Mouse (Mus musculus) T-helper 2 cell (primary cell): Measurements from ENCODE around the gene Fgfbp3.

ENCODE experiments used
- in situ Hi-C: fragments of 300-600 bp; cut with MboI, MseI; formaldehyde crosslinking; loops from one replicate; pipeline ENCODE4 v1.15.1; 2025; ENCODE audit warnings: high pct_unique_total_duplicates

Fgfbp3 gene

DNA sequence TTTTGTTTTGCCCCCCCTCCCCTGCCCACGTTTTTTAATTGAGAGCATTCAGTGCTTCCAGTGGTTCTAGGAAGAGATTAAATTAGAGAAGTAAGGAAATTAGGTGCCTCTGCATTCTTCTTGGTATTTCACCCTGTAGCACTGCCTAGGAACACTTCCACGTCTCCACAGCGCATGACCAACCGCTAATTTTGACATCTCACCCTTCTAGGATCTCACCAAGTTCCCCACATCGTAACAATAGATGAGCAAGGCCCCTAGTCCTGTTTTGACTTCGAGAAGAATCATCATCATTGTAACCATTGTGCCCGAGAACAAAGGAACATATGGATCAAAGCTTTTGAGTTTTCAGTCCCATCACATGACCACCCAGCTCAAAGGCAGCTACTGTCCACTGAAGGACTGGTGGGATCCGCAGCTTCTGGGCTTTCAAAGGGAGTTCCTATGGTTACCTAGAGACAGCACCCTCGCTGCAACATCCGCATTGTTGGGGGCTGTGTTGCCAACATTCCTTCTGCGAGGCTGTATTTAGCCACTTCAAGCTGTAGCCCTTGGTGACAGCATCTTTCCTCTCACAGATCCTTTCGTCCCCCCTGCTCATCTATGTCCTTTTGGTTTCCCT, 8.9 kb downstream of the Fgfbp3 start:
- in situ Hi-C loops = no loop called here

DNA sequence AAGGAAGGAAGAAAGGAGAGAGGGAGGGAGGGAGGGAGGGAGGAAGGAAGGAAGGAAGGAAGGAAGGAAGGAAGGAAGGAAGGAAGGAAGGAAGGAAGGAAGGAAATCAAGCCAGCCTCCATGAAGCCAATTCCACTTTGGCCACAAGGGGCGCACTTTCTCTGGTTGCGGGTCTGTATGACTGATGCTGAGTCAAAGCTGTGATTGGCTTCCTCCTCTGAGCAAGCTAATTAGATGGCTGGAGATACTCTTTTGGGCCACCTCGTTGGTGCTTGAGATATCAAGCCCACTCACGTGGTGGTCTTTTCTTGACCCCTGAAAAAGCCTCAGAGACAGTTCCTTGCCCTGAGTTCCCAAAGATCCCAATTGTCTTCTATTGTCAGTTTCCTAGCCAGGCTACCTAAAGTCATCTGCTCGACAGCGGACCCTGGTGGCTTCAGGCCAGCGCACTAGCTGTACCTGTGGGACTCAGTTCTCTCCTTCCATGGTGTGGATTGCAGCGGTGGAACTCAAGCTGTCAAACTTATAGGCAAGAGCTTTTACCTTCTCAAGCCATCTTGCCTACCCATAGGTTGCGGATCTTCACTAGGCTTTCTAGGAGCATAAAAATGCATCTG, 9.6 kb downstream of the Fgfbp3 start:
- in situ Hi-C loops = loop anchor here (10.0 kb wide), 1 partner anchor 815 kb away; no protein-coding TSS in a partner anchor

DNA sequence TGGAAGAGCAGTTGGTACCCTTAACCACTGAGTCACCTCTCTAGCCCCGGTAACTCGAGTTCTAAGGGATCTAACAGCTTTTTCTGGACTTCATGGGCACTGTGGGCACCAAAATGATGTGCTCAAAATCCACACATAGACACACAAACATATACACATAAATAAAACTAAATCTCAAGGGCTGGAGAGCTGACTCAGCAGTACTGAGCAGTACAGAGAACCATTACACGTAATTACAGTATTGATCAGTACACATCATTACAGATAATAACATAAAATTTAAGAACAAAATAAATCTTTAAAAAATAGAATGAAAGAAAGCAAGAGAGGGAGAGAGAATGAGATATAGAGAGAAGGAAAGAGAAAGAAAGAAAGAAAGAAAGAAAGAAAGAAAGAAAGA, 10.3 kb downstream of the Fgfbp3 start:
- in situ Hi-C loops = loop anchor here (10.0 kb wide), 1 partner anchor 814 kb away; no protein-coding TSS in a partner anchor

DNA sequence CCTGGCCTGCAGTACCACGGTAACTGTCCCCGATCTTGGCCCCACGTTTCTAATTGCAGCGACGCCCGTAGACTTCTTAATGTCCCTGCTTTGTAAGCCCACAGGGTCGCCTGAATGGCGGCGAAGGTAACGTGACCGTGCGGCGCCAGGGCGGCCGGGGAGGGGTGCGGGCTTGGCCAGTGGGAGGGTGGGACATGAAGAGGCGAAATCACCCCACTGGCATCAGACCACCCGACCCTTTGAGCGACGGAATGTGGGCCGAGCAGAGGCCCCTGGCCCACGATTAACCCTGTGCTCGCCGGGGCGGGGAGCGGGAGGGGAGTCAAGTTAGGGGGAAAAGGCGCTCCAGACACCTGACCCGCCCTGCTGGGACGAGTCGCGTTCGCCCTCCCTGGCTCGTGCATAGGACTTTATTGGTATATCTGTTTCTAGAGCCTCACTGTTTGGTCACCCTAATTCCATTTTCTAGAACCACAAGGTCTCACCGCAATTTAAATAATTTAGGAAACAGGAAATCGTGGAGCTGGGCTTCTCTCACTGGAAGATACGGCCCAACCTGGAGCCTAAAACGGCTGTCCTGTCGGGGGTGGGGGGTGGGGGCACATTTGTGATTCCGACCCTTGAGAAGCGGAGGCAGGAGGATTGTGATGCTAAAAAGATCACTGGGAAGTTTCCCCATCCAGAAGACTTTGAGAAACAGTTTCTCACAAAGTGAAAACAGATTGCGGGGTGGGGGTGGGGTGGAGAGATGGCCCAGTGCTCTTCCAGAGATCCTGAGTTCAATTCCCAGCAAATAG, 15.0 kb downstream of the Fgfbp3 start:
- in situ Hi-C loops = loop anchor here (10.0 kb wide), 1 partner anchor 810 kb away; no protein-coding TSS in a partner anchor

DNA sequence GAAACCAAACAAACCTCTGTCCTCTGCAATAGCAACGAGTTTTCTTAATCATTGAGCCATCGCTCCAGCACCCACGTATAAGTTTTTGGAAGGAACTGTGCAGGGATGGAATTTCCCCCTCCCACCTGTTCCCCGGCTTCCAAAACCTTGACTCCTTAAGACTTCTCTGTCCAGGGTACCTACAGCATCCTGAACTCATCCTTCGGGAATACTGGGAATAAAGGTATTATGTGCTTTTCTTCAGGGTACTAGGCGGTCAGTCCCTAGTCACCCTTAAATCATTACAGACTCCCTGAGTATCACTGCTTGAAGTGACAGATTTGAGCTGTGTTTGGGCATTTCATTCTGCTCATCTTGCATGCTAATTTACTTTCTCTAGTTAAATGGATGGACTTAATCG, 16.0 kb downstream of the Fgfbp3 start:
- in situ Hi-C loops = loop anchor here (10.0 kb wide), 1 partner anchor 809 kb away; no protein-coding TSS in a partner anchor

DNA sequence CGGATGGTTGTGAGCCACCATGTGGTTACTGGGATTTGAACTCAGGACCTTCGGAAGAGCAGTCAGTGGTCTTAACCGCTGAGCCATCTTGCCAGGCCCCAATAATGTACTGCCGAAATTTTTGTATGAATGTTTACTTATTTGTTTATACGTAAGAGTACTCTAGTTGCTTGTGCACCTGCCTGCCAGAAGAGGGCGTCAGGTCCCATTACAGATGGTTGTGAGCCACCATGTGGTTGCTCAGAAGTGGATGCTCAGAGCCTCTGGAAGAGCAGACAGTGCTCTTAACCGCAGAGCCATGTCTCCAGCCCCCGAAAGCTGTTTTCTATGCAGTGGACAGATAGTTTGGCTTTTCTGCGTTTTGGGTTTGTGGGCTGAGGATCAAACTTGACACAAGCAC, 21.6 kb downstream of the Fgfbp3 start:
- in situ Hi-C loops = no loop called here

DNA sequence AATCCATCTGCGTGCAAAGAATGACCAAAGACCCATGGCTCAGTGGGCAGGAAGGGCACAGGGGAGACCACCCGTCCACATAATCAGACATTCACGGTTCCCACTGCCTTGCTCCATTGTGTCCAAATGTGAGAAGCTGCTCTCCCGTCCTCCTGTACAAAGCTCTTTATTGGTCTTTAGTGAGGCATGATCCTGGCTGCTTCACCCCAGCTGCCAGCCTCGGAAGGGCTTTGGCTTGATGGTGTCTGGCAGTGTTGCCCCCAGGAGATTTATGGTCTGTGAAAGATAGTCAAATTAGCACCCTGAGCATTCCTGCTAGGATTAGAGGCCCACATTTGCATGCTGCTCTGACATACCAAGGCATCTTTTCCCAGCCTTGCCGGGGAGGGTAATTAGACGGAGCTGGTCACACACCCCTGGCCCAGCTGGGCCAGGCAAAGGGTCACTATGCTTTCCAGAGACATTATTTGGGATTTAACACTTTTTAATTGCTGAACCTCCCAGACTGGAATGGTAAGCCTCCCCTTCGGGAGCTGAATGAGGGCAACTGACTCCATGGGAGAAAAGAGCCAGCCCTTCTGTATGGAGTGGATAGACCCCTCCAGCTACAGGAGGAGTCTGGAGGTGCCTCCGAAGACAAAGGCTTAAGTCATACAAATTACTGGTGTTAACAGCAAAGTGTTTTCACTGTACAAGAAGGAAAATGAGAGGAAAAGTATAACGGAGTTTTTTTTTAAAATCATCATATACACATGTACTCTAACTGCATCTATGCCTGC, 22.4 kb downstream of the Fgfbp3 start:
- in situ Hi-C loops = no loop called here

DNA sequence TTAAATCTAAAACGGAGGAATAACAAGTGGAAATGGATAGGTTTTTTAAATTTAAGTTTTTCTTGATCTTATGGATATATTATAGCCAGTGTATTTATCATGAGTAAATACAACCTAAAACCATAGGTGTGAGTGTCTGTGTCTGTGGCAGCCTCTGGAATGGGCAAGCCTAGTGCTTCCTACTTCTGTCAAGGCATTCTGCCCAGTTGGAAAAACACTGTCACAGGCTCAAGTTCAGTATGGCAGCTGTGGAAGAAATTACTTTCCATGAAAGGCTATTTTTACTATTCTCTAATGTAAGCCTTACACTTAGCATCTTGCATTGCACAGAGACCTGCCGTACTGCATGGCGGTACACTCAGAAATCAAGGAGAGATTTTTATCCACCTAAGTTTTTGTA, 27.7 kb downstream of the Fgfbp3 start:
- in situ Hi-C loops = no loop called here

DNA sequence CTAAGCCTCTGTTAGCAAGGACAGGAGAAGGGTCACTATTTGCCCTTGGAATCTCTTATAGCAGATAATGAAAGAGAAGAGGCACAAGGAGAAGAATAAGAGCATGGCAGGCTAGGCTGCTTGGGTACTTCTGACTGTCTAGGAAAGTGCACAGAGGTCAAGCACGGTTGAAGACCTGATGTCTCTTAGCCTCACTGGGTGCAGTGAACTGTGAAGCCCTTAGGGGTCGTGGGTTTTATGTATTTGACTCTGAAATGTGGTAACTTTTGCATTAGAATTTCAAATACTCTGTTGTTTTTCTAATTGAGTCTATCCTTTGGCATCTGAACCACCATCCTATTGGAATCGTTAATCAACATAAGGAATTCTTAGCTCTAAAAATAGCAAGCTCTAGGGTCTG, 31.7 kb downstream of the Fgfbp3 start:
- in situ Hi-C loops = no loop called here

DNA sequence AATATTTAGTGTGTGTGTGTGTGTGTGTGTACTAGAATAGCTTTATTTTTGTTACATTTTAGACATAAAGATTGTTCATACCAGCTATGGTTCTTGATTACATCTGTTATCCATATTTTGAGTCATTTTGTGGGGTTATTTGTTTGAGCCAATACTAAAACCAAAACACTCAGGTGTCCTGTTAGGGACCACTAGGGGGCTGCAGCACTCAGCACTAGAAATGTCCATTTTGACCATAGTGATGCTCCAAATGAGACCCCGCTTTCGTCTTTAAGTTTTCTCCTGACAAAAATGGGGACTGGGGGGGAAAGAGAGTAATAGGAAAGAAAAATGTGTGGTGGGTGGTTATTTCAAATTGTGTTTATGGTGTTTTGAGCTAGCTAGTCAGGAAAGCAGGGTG, 33.1 kb downstream of the Fgfbp3 start:
- in situ Hi-C loops = no loop called here

DNA sequence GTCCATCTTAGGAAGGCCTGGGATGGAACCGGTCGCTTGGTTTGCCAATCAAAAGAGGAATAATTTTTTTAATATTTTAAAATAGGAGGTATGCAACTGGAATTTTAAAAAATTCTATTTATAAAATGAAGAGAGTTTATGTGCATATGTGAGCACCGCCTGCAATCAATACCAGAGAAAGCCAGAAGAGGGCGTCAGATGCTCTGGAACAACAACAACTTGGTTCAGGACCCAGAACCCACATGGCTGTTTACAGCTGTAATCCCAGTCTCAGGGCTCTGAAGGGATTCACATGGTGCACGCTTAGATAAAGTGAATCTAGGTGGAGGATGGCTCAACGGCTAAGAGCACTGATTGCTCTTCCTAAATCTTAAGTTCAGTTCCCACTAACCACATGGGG, 36.3 kb downstream of the Fgfbp3 start:
- in situ Hi-C loops = no loop called here

DNA sequence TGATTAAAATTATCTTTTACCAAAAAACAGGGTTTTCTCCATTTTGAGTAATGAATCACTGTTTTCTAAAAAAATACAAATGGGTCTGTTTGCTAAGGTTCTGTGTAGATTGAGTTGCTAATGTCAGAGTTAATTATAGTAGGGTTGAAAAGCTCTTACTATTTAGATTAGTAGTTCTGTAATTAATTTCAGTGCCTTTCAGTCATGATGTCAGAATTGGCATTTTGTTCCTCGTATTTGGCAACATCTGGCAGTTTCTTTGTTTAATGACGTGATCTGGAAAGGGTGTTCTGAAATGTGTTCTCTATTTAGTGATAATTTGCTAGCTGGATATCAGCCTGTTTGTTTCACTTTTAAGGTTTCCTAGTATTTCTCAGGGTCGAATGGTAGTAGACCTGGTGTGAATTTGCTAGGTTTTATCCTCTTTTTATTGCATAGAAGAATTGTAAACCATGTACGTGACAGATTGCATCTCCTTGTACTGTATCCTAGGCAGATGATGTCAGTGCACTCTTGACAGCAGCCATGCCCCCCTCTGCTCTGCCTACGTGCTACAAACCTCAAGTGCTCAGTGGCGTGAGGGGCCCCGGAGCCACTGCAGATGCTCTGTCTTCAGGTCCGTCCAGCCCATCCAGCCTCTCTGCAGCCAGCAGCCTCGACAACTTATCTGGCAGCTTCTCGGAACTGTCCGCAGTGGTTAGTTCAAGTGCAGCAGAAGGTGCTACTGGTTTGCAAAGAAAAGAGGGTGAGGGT, 40.5 kb downstream of the Fgfbp3 start:
- in situ Hi-C loops = no loop called here

DNA sequence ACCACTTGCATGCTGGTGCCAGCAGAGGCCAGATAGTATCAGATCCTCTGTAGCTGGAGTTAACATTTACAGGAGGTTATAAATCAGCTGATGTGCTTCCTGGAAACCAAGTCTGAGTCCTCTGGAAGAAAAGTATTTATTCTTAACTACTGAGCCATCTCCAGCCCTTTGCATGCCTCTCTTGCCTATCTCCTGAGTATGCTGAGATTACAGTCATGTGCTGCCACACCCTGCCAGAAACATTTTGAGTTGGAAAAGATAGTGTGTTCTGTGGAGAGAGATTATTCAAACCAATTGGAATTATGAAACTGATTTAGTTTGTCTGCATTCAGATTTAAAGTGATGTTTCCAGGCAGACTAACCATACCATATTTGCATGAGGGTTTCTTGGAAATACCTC, 42.1 kb downstream of the Fgfbp3 start:
- in situ Hi-C loops = no loop called here

DNA sequence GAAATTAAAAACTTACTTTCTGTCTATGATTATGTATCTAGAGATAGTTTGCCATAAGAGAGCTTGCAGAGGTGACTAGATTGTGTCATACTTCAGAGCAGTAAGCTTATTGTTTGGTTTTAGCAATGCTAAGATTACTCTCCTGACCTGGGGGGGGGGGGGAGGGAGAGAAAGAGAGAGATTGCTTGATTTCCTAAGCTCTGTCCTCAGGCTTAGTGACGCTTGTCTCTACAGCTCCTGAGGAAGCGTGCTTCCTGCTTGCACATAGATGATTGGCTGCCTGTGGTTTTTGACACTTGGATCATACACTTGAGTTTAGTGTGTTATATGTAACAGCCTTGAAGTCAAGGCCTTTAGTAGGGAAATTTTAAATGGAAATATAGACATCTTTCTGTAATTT, 44.8 kb downstream of the Fgfbp3 start:
- in situ Hi-C loops = no loop called here

DNA sequence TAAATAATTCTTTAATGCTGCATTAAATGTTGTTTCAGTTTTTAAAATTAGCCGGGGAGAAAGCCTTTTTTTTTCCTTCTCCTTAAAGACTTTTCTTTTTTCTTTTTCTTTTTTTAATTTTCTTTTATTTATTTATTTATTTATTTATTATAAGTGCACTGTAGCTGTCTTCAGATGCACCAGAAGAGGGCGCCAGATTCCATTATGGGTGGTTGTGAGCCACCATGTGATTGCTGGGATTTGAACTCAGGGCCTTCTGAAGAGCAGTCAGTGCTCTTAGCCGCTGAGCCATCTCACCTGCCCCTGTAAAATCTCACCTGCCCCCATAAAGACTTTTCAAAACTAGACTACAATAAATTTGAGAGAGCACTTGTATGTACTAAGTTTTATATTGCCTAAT, 50.7 kb downstream of the Fgfbp3 start:
- in situ Hi-C loops = loop anchor here (10.0 kb wide), 1 partner anchor 1914 kb away; no protein-coding TSS in a partner anchor
